Mouse (Mus musculus): ENCODE results near the gene Erbin. TPM values are rescaled to one million over a fixed set of nuclear protein-coding genes. Genes with fewer than 3 reads are reported as not detected.

Gene Erbin
- polyA plus RNA-seq, 1 experiment from 2014 or later: 12.9 TPM

Other genes starting within 250 kb of the Erbin start
- 50.2 and 57.5 TPM in 2 replicates for gene Srek1, start 145.9 kb downstream of the Erbin start, polyA plus RNA-seq (2015; fragmentation: Nextera tagmentation; extraction: Ambion mirVana)
- gene Nln, start 189.1 kb upstream of the Erbin start, polyA plus RNA-seq (2015; fragmentation: Nextera tagmentation; extraction: Ambion mirVana): 18.7 and 19.9 TPM in 2 replicates
- gene Sgtb, start 189.2 kb upstream of the Erbin start, polyA plus RNA-seq (2015; fragmentation: Nextera tagmentation; extraction: Ambion mirVana): 3.0 and 3.3 TPM in 2 replicates